Mouse (Mus musculus) embryonic fibroblast, embryonic 13.5 days (primary cell): Measurements from ENCODE around the gene Zfp28.

ENCODE experiments used
- CTCF ChIP-seq: IDR thresholded peaks from 2 replicates; pipeline ENCODE4 v1.5.1; 2011; ENCODE audit warnings: mild to moderate bottlenecking, control low read depth, low read length, moderate library complexity, borderline replicate concordance; ENCODE audit not compliant: insufficient read depth
- POLR2A ChIP-seq: IDR thresholded peaks from 2 replicates; pipeline ENCODE4 v1.6.1; 2011; ENCODE audit warnings: low read depth, mild to moderate bottlenecking, control low read depth, low read length, moderate library complexity

- TF ChIP-seq CTCF: no peak
- TF ChIP-seq POLR2A: no peak
These were observed 15.9 kb upstream of the Zfp28 start for GRCm38 (mm10) chr7:6367185-6367584.
